Mouse (Mus musculus) intestine, postnatal 0 days (tissue): Measurements from ENCODE around the gene Lrrc51. TPM values are rescaled to one million over a fixed set of nuclear protein-coding genes. Genes with fewer than 3 reads are reported as not detected.
A peak's percentile ranks its signal among the peaks of the same experiment; 100 is the strongest.

Source experiments
- ATAC-seq: fragments of 200-750 bp; cut with Nextera tagmentation; 2 replicates; pipeline ENCODE4 v1.8.0; 2017; ENCODE audit warnings: mild to moderate bottlenecking, moderate TSS enrichment, moderate library complexity
- H3K27ac ChIP-seq: fragments of 300-500 bp; sonication (generic); 2 replicates; pipeline ENCODE4 v1.5.1; 2014; ENCODE audit warnings: mild to moderate bottlenecking, low read depth, low read length, moderate library complexity
- H3K27me3 ChIP-seq: fragments of 300-500 bp; sonication (generic); replicated peaks from 2 replicates; pipeline ENCODE4 v1.6.1; 2014; ENCODE audit warnings: low read length, mixed read lengths; ENCODE audit not compliant: control insufficient read depth, insufficient read depth
- H3K36me3 ChIP-seq: fragments of 300-500 bp; sonication (generic); 2 replicates; pipeline ENCODE4 v1.6.1; 2014; ENCODE audit warnings: mild to moderate bottlenecking, moderate library complexity; ENCODE audit not compliant: control insufficient read depth, insufficient read depth
- H3K4me1 ChIP-seq: fragments of 300-500 bp; sonication (generic); replicated peaks from 2 replicates; pipeline ENCODE4 v1.6.1; 2014; ENCODE audit warnings: antibody characterized with exemption, low read length, mixed read lengths; ENCODE audit not compliant: control insufficient read depth, insufficient read depth
- H3K4me2 ChIP-seq: fragments of 300-500 bp; sonication (generic); replicated peaks from 2 replicates; pipeline ENCODE4 v1.6.1; 2014; ENCODE audit warnings: low read depth, mild to moderate bottlenecking, moderate library complexity
- H3K4me3 ChIP-seq: fragments of 300-500 bp; sonication (generic); 2 replicates; pipeline ENCODE4 v1.5.1; 2014; ENCODE audit warnings: low read depth, low read length
- H3K9ac ChIP-seq: fragments of 300-500 bp; sonication (generic); 2 replicates; pipeline ENCODE4 v1.6.1; 2014; ENCODE audit warnings: mild to moderate bottlenecking, low read depth, low read length
- H3K9me3 ChIP-seq: fragments of 300-500 bp; sonication (generic); 2 replicates; pipeline ENCODE4 v1.6.1; 2016; ENCODE audit warnings: mixed run types; ENCODE audit not compliant: control insufficient read depth
- CTCF ChIP-seq: sonication (generic); IDR thresholded peaks from 2 replicates; pipeline ENCODE4 v1.5.1; 2016; ENCODE audit warnings: low read depth, mild to moderate bottlenecking, control low read depth, antibody characterized with exemption, moderate library complexity
- WGBS: fragments of 180-500 bp; shearing (Covaris S2); extraction: QIAGEN DNeasy Blood & Tissue Kit; methylation state at CpG from one replicate; pipeline ENCODE4 v1.1.7; 2014; 5-methylcytosine and 5-hydroxymethylcytosine counted together
- polyA plus RNA-seq: library from polyadenylated mRNA; unstranded; fragments of >200 nt; fragmentation: Nextera tagmentation; extraction: Ambion mirVana; gene quantifications from 2 replicates; pipeline ENCODE4 v1.2.1, GENCODE M21; 2015

The Lrrc51 gene
- polyA plus RNA-seq, 1 experiment from 2014 or later, result 3.6 TPM

DNA sequence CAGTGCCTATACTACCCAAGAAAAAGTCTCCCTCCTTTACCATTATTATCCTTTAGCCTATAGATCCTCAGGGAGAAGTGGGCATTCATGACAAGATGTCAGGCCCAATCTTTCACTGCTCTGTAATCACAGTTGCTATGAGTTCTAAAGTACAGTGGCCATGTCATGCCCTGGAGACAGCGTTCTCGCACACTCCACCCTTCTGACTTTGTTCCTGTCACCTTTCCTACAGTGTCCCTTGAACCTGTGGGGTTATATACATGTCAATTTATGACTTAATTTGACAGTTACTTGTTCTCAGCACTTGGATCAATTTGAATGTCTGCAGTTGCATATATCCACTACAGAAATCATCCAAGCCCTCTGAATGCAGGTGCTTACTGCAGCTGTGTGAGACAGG is 29.1 kb upstream of the Lrrc51 start:
- no peaks in the 10 kb centered on the region for H3K27me3 ChIP-seq
- no peaks in the 10 kb centered on the region; the same call in 1 of the 2 replicates for H3K4me1 ChIP-seq
- peak overlapping the region; percentile 60 for H3K27ac ChIP-seq
- H3K36me3 ChIP-seq, result no peaks in the 10 kb centered on the region
- 49% methylated on average over 2 of the region's 2 CpGs for WGBS
- no peaks in the 10 kb centered on the region for H3K9me3 ChIP-seq
- H3K4me2 ChIP-seq, result no peak overlapping the region
- no peak overlapping the region for H3K4me3 ChIP-seq
- TF ChIP-seq CTCF, result no peak
- no peak overlapping the region for H3K9ac ChIP-seq
- peak; percentile 76; the same call in 1 of the 2 replicates for ATAC-seq

GRCm38 (mm10) chr7:101956911-101957310 is 23.2 kb upstream of the Lrrc51 start:
- no peak overlapping the region for H3K27ac ChIP-seq
- TF ChIP-seq CTCF, result no peak
- H3K27me3 ChIP-seq, result no peaks in the 10 kb centered on the region
- no peaks in the 10 kb centered on the region for H3K9me3 ChIP-seq
- H3K4me3 ChIP-seq, result no peak overlapping the region
- H3K9ac ChIP-seq, result no peak overlapping the region
- ATAC-seq, result no peak
- no peaks in the 10 kb centered on the region for H3K36me3 ChIP-seq
- no peaks in the 10 kb centered on the region for H3K4me1 ChIP-seq
- no peak overlapping the region for H3K4me2 ChIP-seq
- 87% methylated on average over 5 of the region's 5 CpGs for WGBS

DNA sequence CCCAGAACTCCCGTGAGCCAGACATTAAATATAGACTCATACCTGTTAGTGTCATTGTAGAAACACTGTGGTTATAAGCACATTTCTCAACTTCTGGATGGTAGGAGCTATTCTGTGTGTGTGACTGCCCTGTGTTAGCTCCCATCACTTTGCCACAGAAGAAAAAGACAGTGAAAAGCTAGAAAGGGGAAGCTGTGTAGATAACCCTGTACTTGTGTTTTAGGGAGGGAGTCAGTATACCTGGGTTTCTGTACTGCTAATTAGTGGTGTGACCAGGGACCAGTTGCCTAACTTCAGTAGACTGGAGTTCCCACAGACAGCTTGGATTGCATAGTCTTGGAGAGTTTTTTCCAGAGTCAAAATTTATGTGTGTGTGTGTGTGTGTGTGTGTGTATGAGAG is 22.8 kb upstream of the Lrrc51 start:
- ATAC-seq, result no peak
- Histone ChIP-seq H3K27me3 (no peaks in the 10 kb centered on the region), H3K4me2 (no peak overlapping the region), H3K9me3 (no peaks in the 10 kb centered on the region), H3K4me3 (no peak overlapping the region), H3K27ac (no peak overlapping the region), H3K36me3 (no peaks in the 10 kb centered on the region), H3K4me1 (no peaks in the 10 kb centered on the region), H3K9ac (no peak overlapping the region)
- 72% methylated on average over 1 of the region's 1 CpGs for WGBS
- no peak for TF ChIP-seq CTCF

DNA sequence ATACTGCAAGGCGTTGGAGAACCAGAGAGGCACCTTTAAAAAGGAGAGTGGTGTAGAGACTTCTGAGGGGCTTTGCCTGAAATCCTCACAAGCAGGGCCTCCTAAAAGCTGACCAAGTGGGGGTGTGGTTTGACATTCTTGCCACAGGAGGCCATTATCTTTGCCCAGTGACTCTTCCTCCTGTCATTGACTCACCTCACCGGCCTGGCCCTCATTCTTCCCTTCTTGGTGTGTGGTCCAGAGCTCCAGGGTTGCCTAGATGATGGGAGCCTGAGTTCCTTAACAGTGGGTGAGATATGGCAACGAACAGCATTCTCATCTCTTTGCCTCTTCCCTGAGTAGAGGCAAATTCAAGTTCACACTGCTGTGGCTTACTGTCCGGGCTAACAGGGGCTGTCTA is 22.2 kb upstream of the Lrrc51 start:
- Histone ChIP-seq H3K4me2 (no peak overlapping the region), H3K9ac (no peak overlapping the region)

DNA sequence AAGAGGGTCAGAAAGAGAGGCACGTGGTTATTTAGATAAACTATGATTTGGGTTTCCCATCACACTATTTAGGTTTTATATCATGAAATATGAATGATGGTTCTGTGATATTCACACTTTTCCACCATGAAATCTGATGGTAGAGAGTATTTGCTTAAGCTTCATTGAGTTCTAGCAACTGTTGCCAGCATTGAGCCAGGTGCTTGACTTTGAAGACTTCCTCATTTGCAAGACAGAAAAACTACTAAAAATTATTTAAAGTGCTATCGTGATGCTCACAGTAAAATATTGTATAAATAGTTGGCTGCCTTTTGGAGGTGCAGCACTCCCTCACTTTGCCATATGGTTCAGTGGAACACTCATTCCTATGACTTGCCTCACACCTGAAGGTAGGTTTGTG is 21.6 kb upstream of the Lrrc51 start:
- no peak for TF ChIP-seq CTCF
- H3K36me3 ChIP-seq, result no peaks in the 10 kb centered on the region
- 89% methylated on average over 2 of the region's 2 CpGs for WGBS

More for the DNA sequence above, 22.2 kb upstream of the Lrrc51 start:
- ATAC-seq, result no peak
- no peaks in the 10 kb centered on the region for H3K36me3 ChIP-seq
- no peaks in the 10 kb centered on the region for H3K27me3 ChIP-seq
- H3K4me1 ChIP-seq, result no peaks in the 10 kb centered on the region
- no peak overlapping the region for H3K27ac ChIP-seq
- 76% methylated on average over 4 of the region's 4 CpGs for WGBS
- no peak overlapping the region for H3K4me3 ChIP-seq
- H3K9me3 ChIP-seq, result no peaks in the 10 kb centered on the region
- TF ChIP-seq CTCF, result no peak

GRCm38 (mm10) chr7:101954163-101954562 is 20.5 kb upstream of the Lrrc51 start:
- no peaks in the 10 kb centered on the region for H3K36me3 ChIP-seq
- H3K27me3 ChIP-seq, result no peaks in the 10 kb centered on the region
- no peak overlapping the region for H3K4me2 ChIP-seq
- H3K27ac ChIP-seq, result no peak overlapping the region
- H3K9me3 ChIP-seq, result no peaks in the 10 kb centered on the region
- no peak for TF ChIP-seq CTCF
- ATAC-seq, result no peak
- 94% methylated on average over 2 of the region's 2 CpGs for WGBS
- H3K9ac ChIP-seq, result no peak overlapping the region
- no peaks in the 10 kb centered on the region for H3K4me1 ChIP-seq
- H3K4me3 ChIP-seq, result no peak overlapping the region

More for the DNA sequence above, 21.6 kb upstream of the Lrrc51 start:
- Histone ChIP-seq H3K4me1 (no peaks in the 10 kb centered on the region), H3K4me3 (no peak overlapping the region), H3K27me3 (no peaks in the 10 kb centered on the region), H3K9ac (no peak overlapping the region), H3K27ac (no peak overlapping the region), H3K4me2 (no peak overlapping the region), H3K9me3 (no peaks in the 10 kb centered on the region)
- ATAC-seq, result no peak

- ATAC-seq, result no peak
- H3K27me3 ChIP-seq, result no peaks in the 10 kb centered on the region
- no peak overlapping the region for H3K4me3 ChIP-seq
- no peaks in the 10 kb centered on the region for H3K4me1 ChIP-seq
- WGBS, result 47% methylated on average over 2 of the region's 2 CpGs
- H3K9ac ChIP-seq, result no peak overlapping the region
- H3K27ac ChIP-seq, result no peak overlapping the region
- H3K36me3 ChIP-seq, result no peaks in the 10 kb centered on the region
- no peaks in the 10 kb centered on the region for H3K9me3 ChIP-seq
- no peak for TF ChIP-seq CTCF
- H3K4me2 ChIP-seq, result no peak overlapping the region
Observed at GRCm38 (mm10) chr7:101952098-101952497, 18.4 kb upstream of the Lrrc51 start.
